Mouse (Mus musculus) adrenal gland, adult 2 months (tissue): ENCODE measurements around the gene Pgc. TPM values are rescaled to one million over a fixed set of nuclear protein-coding genes. Genes with fewer than 3 reads are reported as not detected.

Experiments used
- DNase-seq: peaks from one replicate; pipeline ENCODE4 v3.0.0; 2021
- long read RNA-seq: library from polyadenylated mRNA; stranded (forward); transcript quantifications from one replicate; pipeline ENCODE4 v2.0.0, GENCODE M21; 2021
- polyA plus RNA-seq: library from polyadenylated mRNA; depleted of rRNA; stranded (reverse); fragments of >200 nt; gene quantifications from 2 replicates; pipeline ENCODE4 v1.2.3, GENCODE M21; 2012; rRNA removed
- total RNA-seq, 2 experiments: library from RNA; stranded (reverse); gene quantifications; 2 replicates each; pipeline ENCODE4 v1.2.3; 2021

Pgc gene
- not detected for total RNA-seq
- 1.6 and 27.4 TPM in 2 replicates for polyA plus RNA-seq
- long read RNA-seq = 0 reads

- DNase-seq = no peak
These were observed at the start of gene Pgc for GRCm38 (mm10) chr17:47726566-47726965. Pgc (plus strand) TSS chr17:47726842.

- no peak for DNase-seq
These were observed 48.4 kb upstream of the Pgc start for GRCm38 (mm10) chr17:47678238-47678637.

DNA sequence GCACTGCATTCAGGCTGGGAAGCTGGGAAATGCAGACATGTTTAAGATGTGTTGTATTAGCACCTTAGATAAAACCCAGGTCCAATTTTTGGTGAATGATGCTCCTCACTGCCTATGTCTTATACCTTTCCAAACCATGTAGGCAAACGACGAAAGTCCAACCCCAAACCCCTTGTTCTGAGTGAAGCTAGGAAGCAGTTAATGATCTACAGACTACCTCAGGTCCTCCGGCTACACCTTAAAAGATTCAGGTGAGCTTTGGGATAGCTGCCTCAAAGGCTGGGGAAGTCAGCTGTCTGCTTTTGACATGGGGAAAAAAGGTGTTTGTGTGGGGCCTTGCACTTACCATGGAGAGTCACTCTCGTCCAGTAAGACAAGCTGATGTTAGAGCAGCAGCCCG lies 47.9 kb upstream of the Pgc start:
- DNase-seq = no peak

- no peak for DNase-seq
These were observed 43.8 kb upstream of the Pgc start for GRCm38 (mm10) chr17:47682836-47683235.

DNA sequence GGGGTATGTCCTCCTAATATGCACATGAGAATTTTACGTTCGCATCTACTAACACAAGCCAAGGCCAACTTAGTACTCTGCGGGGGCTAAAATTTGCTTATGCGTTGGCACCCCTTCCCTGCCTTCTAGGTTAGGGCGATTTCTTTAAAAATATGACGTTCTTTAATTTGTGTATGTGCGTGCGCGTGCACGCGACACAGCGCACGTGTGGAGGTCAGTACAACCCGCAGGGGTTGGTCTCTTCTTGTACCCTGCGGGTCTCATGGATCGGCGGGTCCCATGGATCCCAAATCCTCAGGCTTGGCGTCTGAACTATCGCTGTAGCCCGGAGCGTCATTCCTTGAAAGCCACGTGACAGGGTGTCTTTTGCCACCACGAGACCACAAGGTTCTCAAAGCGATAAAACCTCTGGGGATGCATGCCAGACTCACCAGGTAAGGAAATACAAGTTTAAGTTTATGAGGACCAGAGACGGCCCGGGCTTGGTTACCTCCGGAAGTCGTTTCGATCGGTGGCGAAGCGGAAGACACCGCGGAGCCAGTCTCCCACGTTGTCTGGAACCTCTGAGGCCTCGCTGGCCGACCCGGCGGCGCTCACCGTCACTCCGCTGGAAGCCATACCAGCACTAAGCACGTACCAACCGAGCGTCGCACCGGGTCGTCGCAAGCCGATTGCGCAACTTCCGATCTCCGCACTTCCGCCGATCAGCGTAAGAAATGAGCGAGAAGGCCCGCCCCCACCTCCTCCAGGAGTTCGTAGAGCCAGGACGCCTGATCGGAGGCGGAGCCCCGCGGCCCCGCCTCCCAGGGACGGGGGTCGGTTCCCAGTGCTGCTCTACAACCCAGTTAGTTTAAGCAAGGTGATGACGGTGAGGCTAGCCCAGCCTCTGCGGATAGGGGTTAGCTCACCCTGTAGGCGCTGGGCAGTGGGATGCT lies 39.0 kb upstream of the Pgc start:
- DNase-seq = peak; percentile 96

GRCm38 (mm10) chr17:47688344-47688607 lies 38.4 kb upstream of the Pgc start, which contains the start of gene Tomm6:
Tomm6 (minus strand) TSS chr17:47688386.
- DNase-seq = no peak

GRCm38 (mm10) chr17:47688608-47689575 lies 37.8 kb upstream of the Pgc start, which contains the start of gene Frs3:
Frs3 (plus strand) TSS chr17:47689030.
- DNase-seq = peak; percentile 83

DNA sequence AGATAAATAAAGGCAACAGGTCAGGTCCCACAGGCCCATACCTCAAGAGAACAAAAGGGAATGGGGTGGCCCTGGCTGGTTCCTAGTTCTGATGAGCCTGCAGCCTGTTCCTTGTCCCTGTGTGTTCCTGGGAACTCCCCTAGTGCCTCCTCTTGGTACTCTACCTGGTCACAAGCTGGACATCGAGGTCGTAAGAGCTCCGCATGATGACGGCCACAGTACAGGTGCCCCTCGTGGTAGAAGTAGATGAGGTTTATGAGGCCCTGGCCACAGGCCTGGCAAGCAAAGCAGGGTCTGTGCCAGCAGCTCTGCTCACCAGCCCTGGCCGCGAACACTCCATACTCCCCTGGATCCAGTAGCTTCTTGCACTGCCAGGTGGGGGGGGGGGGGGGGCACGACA lies 36.7 kb upstream of the Pgc start:
- no peak for DNase-seq

DNA sequence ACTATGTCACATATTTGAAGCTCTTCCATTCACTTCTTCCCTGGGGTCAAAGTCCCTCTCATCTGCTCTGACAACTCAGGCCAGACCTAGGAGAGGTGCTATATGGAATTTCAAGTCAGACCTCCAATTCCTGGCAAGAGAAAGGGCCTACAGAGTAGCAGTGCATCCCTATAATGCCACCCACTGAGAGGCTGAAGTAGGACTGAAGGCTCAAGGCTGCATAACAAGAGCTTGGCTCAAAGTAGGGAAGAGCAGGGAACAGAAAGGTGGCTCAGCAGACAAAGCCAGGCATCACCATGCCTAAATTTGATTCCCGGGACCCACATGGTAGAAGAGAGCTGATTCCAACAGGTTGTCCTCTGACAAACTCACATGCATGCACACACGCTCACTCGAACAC lies 35.0 kb upstream of the Pgc start:
- no peak for DNase-seq

DNA sequence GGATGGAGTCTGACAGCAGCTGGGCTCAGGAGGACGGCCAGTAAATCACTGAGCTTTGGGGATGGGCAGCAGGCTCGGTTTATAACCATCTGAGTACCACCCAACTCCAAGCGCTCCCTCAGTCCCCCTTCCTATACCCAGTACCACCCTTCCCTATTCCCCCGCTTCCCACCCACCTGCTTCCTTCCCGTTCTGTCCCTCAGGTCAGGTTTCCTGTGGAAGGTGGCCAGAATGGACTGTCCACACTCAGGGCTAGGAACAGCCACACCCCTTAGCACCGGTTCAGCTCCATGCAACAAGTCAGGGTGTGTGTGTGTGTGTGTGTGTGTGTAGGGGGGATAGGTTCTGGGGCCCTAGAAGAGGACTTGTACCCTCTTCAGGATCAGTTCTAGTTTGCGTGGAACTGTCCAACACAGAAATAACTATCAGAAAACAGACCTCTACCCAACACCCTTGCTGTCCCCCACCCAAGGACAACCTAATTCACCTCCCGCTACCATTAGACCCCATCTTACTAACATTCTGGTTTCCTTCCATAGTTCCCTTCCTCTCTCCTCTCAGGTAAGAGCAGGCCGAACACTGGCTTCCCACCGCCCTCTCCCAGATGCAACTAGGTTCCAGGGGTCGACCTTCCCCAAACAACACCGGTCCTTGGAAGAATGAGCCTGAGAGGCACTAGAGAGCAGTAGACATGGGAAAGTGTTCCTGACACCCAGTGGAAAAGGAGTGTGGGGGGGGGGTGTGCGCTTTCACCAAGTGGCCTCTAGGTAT lies 32.8 kb upstream of the Pgc start:
- DNase-seq = peak; percentile 31

DNA sequence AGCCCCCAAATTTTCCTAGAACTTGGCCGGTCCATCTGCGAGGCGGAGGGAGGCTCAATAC lies 32.4 kb upstream of the Pgc start, which contains the start of gene Gm21981:
TSS of gene Gm21981 (minus strand) at position 14 of the 61 bp plus-strand sequence.
- DNase-seq = no peak

- DNase-seq = peak; percentile 98
These were observed 31.9 kb upstream of the Pgc start, which contains the start of gene Prickle4 for GRCm38 (mm10) chr17:47694503-47695336. Prickle4 (minus strand) TSS chr17:47694736.

- DNase-seq = no peak
These were observed 31.3 kb upstream of the Pgc start for GRCm38 (mm10) chr17:47695337-47695710.

DNA sequence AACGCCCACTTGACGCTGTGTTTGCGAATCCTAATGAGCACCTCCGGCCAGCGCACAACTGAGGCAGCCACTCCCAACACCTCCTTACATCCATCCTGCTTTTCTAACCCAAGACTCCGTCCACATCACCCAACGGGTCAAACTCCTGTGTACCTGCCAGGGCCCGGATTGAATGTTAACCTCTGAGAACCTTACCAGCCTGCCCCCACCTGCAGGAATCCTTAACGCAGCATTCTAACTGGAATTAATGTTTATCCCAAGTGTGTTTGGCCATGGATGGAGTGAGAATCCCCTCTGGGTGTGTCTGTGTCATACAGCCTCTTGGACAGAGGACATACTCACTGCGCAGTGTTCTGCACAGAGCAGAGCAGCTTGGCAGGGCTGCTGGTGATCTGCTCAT lies 28.5 kb upstream of the Pgc start:
- no peak for DNase-seq

- no peak for DNase-seq
These were observed 27.6 kb upstream of the Pgc start for GRCm38 (mm10) chr17:47699055-47699454.

GRCm38 (mm10) chr17:47701793-47702192 lies 24.8 kb upstream of the Pgc start:
- DNase-seq = no peak

GRCm38 (mm10) chr17:47702548-47703345 lies 23.9 kb upstream of the Pgc start:
- DNase-seq = no peak

DNA sequence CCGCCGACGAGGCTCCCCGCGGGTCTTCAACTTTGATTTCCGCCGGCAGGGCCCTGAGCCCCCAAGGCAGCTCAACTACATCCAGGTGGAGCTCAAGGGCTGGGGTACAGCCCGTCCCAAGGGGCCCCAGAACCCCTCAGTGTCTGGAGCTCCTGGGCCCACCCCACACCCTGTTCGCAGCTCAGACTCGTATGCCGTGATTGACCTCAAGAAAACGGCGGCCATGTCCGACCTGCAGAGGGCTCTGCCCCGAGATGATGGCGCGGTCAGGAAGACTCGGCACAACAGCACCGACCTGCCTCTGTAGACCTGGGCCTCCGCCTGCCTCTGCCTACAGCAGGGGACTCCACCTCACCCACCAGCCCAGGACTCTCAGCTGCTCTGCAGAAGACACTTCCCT lies 23.1 kb upstream of the Pgc start:
- no peak for DNase-seq

DNA sequence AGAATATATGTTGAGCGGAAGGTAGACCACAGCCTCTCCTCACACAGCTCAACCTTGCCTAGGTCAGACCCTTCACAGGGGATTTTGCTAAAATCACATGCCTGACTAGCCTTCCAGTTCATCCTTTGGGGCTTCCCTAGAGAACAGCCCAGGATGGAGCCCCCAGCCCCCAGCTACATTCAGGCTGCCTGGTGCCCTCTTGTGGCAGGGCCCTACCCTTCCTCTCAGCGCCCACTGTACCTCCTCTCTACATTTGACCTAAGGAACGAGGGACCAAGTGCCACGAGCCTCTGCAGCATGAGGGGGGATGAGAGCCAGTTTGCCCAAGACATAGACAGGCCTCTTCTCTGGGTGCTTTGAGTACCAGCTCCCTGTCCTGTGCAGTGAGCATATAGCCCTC lies 21.9 kb upstream of the Pgc start:
- DNase-seq = no peak

- DNase-seq = no peak
These were observed 20.4 kb upstream of the Pgc start for GRCm38 (mm10) chr17:47706196-47706595.

- no peak for DNase-seq
These were observed 18.7 kb upstream of the Pgc start for GRCm38 (mm10) chr17:47707961-47708360.
